In the genomic region with DNA sequence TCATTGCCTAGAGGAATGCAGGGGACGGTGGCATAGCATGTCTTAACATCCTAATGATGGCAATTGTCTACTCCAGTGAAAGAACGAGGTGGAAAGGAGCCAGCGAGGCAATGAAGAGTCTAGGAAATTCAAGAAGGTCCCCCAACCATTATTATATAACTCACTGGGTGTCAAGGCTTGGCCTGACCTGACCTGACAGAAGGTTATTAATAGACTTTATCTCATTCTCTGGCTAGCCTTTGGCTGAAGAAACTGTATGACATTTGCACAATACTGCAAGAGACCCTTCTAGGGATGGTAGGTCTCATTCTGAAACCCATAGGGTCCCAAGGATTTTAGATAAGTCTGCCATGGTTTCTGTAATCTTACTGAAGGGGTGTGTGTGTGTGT, we compare ENCODE assay signal across 30 mouse cellular contexts.
DNase-seq lines count a peak whose midpoint lies in the region; ATAC-seq and TF ChIP-seq lines count a peak whose summit lies in the region.
"Had no signal": no experiment of that assay in that cellular context is flagged by ENCODE, and none has a peak within 500 bp of the region (broad histone marks: within the 10 kb centered on the region; RNA-seq: fewer than 3 reads in every experiment).

No protein-coding gene starts in this region.

- H3K27me3 ChIP-seq in heart, adult 2 months (ENCODE audit: control insufficient read depth, insufficient read depth, low read length) = no peaks in the 10 kb centered on the region
- H3K27me3 ChIP-seq in heart, embryonic 10.5 days (ENCODE audit: insufficient read depth, poor library complexity, severe bottlenecking) = no peaks in the 10 kb centered on the region
- no peaks in the 10 kb centered on the region for H3K27me3 ChIP-seq in kidney, adult 2 months (replicated peaks; ENCODE audit: control insufficient read depth, insufficient read depth, low read length)
- no peaks in the 10 kb centered on the region for H3K27me3 ChIP-seq in lung, postnatal 0 days (replicated peaks; ENCODE audit: insufficient read depth, low read length)
- H3K27me3 ChIP-seq: CH12.LX; hindbrain, embryonic 13.5 days; kidney, embryonic 15.5 days; neural tube, embryonic 15.5 days had no signal

- no peak for ATAC-seq in lung, postnatal 0 days
- ATAC-seq: activated CD4-positive, CD25-positive, alpha-beta regulatory T cell, adult 4 months; forebrain, postnatal 0 days; intestine, embryonic 16.5 days; midbrain, embryonic 15.5 days had no signal

- no peaks in the 10 kb centered on the region for H3K79me2 ChIP-seq in heart, adult 2 months (replicated peaks; ENCODE audit: control insufficient read depth, insufficient read depth, low read length)

- H3K27ac ChIP-seq in heart, adult 2 months = peak overlapping the region; percentile 73
- no peak overlapping the region for H3K27ac ChIP-seq in heart, embryonic 10.5 days
- H3K27ac ChIP-seq in kidney, adult 2 months (ENCODE audit: insufficient read depth, low read depth, low read length) = no peak overlapping the region
- H3K27ac ChIP-seq in lung, postnatal 0 days (ENCODE audit: low read length) = no peak overlapping the region
- H3K27ac ChIP-seq: embryonic facial prominence, embryonic 13.5 days; forebrain, embryonic 10.5 days; hindbrain, embryonic 13.5 days; kidney, embryonic 15.5 days; layer of hippocampus, adult 2 months; left cerebral cortex, adult 2 months; liver, embryonic 15.5 days; midbrain, embryonic 10.5 days; midbrain, embryonic 15.5 days; neural tube, embryonic 15.5 days had no signal

- 66% methylated on average over 3 of the region's 3 CpGs for WGBS in heart, adult 2 months
- WGBS in heart, embryonic 10.5 days = 87% methylated on average over 3 of the region's 3 CpGs
- 83% methylated on average over 3 of the region's 3 CpGs for WGBS in kidney, adult 2 months
- WGBS in lung, postnatal 0 days = 80% methylated on average over 3 of the region's 3 CpGs

- no peak overlapping the region for H3K4me2 ChIP-seq in lung, postnatal 0 days (replicated peaks; ENCODE audit: low read depth, low read length)
- H3K4me2 ChIP-seq: embryonic facial prominence, embryonic 13.5 days; hindbrain, embryonic 13.5 days; kidney, embryonic 15.5 days; limb, embryonic 12.5 days; liver, embryonic 15.5 days; lung, embryonic 14.5 days; midbrain, embryonic 15.5 days; neural tube, embryonic 15.5 days had no signal

- no peak for TF ChIP-seq EP300 in heart, adult 2 months (IDR thresholded peaks at IDR 0.05; ENCODE audit: insufficient read depth, low read depth, low read length)
- no peak for TF ChIP-seq EP300 in lung, postnatal 0 days (IDR thresholded peaks at IDR 0.05)

- H3K9ac ChIP-seq in heart, adult 2 months (ENCODE audit: low read depth, low read length) = no peak overlapping the region
- no peak overlapping the region for H3K9ac ChIP-seq in lung, postnatal 0 days (replicated peaks; ENCODE audit: low read depth)
- H3K9ac ChIP-seq: embryonic facial prominence, embryonic 13.5 days; forebrain, postnatal 0 days; hindbrain, embryonic 13.5 days; kidney, embryonic 15.5 days; limb, embryonic 12.5 days; liver, embryonic 15.5 days; lung, embryonic 14.5 days; midbrain, embryonic 15.5 days; neural tube, embryonic 15.5 days had no signal

- H3K9me3 ChIP-seq in heart, embryonic 10.5 days = no peaks in the 10 kb centered on the region
- no peaks in the 10 kb centered on the region for H3K9me3 ChIP-seq in lung, postnatal 0 days (ENCODE audit: low read length)
- H3K9me3 ChIP-seq: embryonic facial prominence, embryonic 13.5 days; forebrain, embryonic 10.5 days; hindbrain, embryonic 13.5 days; kidney, embryonic 15.5 days; liver, embryonic 15.5 days; midbrain, embryonic 10.5 days; midbrain, embryonic 15.5 days; neural tube, embryonic 15.5 days had no signal

- H3K4me1 ChIP-seq in heart, adult 2 months (ENCODE audit: control insufficient read depth, insufficient read depth, low read length) = peaks cover 3% of the 10 kb centered on the region; the same call in 1 of the 2 replicates
- peaks cover 16% of the 10 kb centered on the region for H3K4me1 ChIP-seq in heart, embryonic 10.5 days
- no peaks in the 10 kb centered on the region; the same call in 1 of the 2 replicates for H3K4me1 ChIP-seq in kidney, adult 2 months (ENCODE audit: control insufficient read depth, insufficient read depth, low read length)
- no peaks in the 10 kb centered on the region for H3K4me1 ChIP-seq in lung, postnatal 0 days (ENCODE audit: insufficient read depth, low read depth, low read length)
- H3K4me1 ChIP-seq: hindbrain, embryonic 13.5 days; midbrain, embryonic 10.5 days; midbrain, embryonic 15.5 days; neural tube, embryonic 15.5 days had no signal

- no peak for TF ChIP-seq CTCF in heart, adult 2 months (IDR thresholded peaks at IDR 0.05)
- TF ChIP-seq CTCF in kidney, adult 2 months (conservative IDR thresholded peaks at IDR 0.05; ENCODE audit: insufficient read depth, insufficient read length, low read depth, low read length) = no peak
- no peak for TF ChIP-seq CTCF in lung, postnatal 0 days (IDR thresholded peaks at IDR 0.05)

- intact Hi-C loops in heart, adult 2 months (cut with DNase I) = no loop called here

- peak; percentile 9 to 13 for DNase-seq in cerebellum, postnatal 14 days
- DNase-seq in cerebellum, postnatal 36 days = no peak
- DNase-seq in heart, adult 2 months = no peak
- no peak for DNase-seq in heart, embryonic 10.5 days (ENCODE audit: low spot score)
- DNase-seq in kidney, adult 2 months = peak; percentile 10
- no peak for DNase-seq in kidney, adult 18-20 months
- no peak for DNase-seq in lung, postnatal 0 days (ENCODE audit: low spot score)
- DNase-seq in adrenal gland, postnatal 4 days (ENCODE audit: low spot score in 2 of 2) = no peak
- DNase-seq: cerebellum, adult 11 months; forebrain, postnatal 0 days; gastrocnemius, postnatal 36 days; lung, embryonic 14.5 days; right cerebral cortex, postnatal 25 days; spleen, adult 18-20 months; thymus, adult 2 months; thymus, postnatal 36 days had no signal

- TF ChIP-seq POLR2A in heart, adult 2 months (IDR thresholded peaks at IDR 0.05; ENCODE audit: insufficient read depth, low read depth, low read length) = no peak
- no peak for TF ChIP-seq POLR2A in kidney, adult 2 months (IDR thresholded peaks at IDR 0.05; ENCODE audit: low read depth, low read length)

- H3K36me3 ChIP-seq in heart, adult 2 months (ENCODE audit: control insufficient read depth, insufficient read depth, low read length) = no peaks in the 10 kb centered on the region
- H3K36me3 ChIP-seq in heart, embryonic 10.5 days = no peaks in the 10 kb centered on the region
- H3K36me3 ChIP-seq in kidney, adult 2 months (ENCODE audit: control insufficient read depth, insufficient read depth, low read length) = no peaks in the 10 kb centered on the region
- no peaks in the 10 kb centered on the region for H3K36me3 ChIP-seq in lung, postnatal 0 days (ENCODE audit: insufficient read depth, low read length)
- H3K36me3 ChIP-seq: embryonic facial prominence, embryonic 13.5 days; forebrain, embryonic 10.5 days; hindbrain, embryonic 13.5 days; kidney, embryonic 15.5 days; limb, embryonic 12.5 days; liver, embryonic 15.5 days; midbrain, embryonic 10.5 days; midbrain, embryonic 15.5 days; neural tube, embryonic 15.5 days had no signal

- no peak overlapping the region for H3K4me3 ChIP-seq in heart, adult 2 months
- no peak overlapping the region for H3K4me3 ChIP-seq in heart, embryonic 10.5 days
- H3K4me3 ChIP-seq in kidney, adult 2 months (ENCODE audit: insufficient read depth, low read depth, low read length) = no peak overlapping the region
- no peak overlapping the region for H3K4me3 ChIP-seq in lung, postnatal 0 days (ENCODE audit: low read depth, low read length)
- H3K4me3 ChIP-seq: embryonic facial prominence, embryonic 13.5 days; forebrain, embryonic 10.5 days; hindbrain, embryonic 13.5 days; kidney, embryonic 15.5 days; layer of hippocampus, adult 2 months; left cerebral cortex, adult 2 months; limb, embryonic 12.5 days; liver, embryonic 15.5 days; midbrain, embryonic 10.5 days; midbrain, embryonic 15.5 days; neural tube, embryonic 15.5 days had no signal

Comparison
In these comparisons a context has a peak if more than half of its experiments do, and no peak if none do; other contexts are left out.
1. DNase-seq: peak in cerebellum, postnatal 14 days (2 of 2) and kidney, adult 2 months (single experiment); none in cerebellum, postnatal 36 days (0 of 2), heart, adult 2 months (0 of 2), heart, embryonic 10.5 days (single experiment), kidney, adult 18-20 months (single experiment), lung, postnatal 0 days (single experiment) and adrenal gland, postnatal 4 days (0 of 2).